Mouse (Mus musculus) lung, postnatal 25 days (tissue): ENCODE data around the gene Bax.
A peak's percentile ranks its signal among the peaks of the same experiment; 100 is the strongest.

ENCODE experiments used
- DNase-seq: peaks from one replicate; pipeline ENCODE4 v3.0.0; 2022; ENCODE audit warnings: low spot score

Gene Bax

GRCm38 (mm10) chr7:45415636-45416035 lies 51.1 kb downstream of the Bax start:
- no peak for DNase-seq

GRCm38 (mm10) chr7:45414740-45415224 lies 51.9 kb downstream of the Bax start:
- DNase-seq = no peak

DNA sequence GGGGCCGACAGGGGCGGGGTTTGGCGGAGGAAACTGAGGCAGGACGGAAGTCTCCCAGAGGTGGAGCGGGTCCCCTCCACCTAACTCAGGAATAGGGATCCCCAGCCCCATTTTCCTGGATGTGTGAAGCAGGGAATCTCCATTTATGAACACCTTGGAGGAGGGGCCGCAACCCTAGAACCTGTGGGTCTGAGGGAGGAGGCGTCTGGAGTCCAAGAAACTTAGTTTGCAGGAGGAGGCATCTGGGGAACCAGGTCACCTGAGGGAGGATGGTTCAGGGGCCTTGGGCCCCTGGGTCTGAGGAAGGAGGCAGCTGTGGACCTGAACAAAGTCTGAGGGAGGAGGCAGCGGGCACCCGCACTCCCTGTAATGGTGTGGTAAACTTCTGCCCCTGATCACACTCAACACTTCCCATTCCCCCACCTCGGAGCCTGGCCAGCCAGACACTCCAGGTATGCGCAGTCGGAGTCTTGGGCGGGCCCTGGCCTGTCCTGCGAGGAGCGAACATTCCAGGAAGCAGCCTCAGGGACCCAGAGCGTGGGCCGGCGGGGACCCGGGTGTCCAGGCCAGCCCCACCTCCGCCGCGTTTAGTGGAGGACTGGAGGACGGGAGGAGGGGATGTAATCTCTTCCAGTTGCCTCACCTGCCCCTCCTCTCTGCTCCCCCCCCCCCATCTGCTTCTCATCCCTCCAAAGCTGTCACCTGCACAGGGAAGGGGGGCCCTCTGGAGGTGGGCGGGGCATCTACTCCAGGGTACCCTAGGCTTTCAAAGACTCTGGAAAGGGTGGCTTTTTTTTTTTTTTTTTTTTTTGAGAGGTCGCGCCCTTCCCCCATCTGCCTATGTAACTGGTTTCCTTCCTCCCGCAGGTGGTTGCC lies 52.6 kb downstream of the Bax start:
- peak; percentile 46 for DNase-seq

- DNase-seq = peak; percentile 34
These were observed 53.4 kb downstream of the Bax start, which contains the start of gene Ntf5 for GRCm38 (mm10) chr7:45413113-45413863. TSS of gene Ntf5 (plus strand) at chr7:45413695.

DNA sequence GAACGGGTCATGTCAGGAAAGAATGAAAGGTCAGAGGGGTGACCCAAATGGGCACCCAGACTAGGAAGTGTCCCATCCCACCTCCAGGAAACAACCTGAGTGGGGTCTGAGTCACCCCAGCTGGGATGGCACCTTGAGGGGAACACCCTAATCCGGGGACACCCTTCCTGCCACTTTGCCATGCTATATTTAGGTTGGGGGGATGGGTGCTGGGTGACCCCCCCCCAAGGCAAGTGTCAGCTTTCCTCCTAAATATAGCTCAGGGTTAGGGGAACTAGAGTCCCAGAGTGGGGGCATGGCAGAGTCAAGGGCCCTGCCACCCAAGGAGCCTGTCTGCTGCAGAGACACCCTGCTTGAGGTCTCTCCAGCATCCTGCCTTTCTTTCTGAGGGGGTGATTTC lies 54.3 kb downstream of the Bax start:
- no peak for DNase-seq
